Mouse (Mus musculus): ENCODE data around the gene Psg16. TPM values are rescaled to one million over a fixed set of nuclear protein-coding genes. Genes with fewer than 3 reads are reported as not detected.
A peak's percentile ranks its signal among the peaks of the same experiment; 100 is the strongest.

Gene Psg16
- polyA plus RNA-seq (2015; fragmentation: Nextera tagmentation; extraction: Ambion mirVana), result 0.28 and 0.50 TPM in 2 replicates

GRCm38 (mm10) chr7:17073904-17074615 lies at the start of gene Psg16:
Gene Psg16, plus strand, starts transcription at chr7:17074040.
- no peaks in the 10 kb centered on the region for H3K4me1 ChIP-seq (replicated peaks; ENCODE audit: control insufficient read depth, insufficient read depth, low read length)
- no peaks in the 10 kb centered on the region for H3K9me3 ChIP-seq (ENCODE audit: control insufficient read depth, low read length)
- H3K36me3 ChIP-seq (ENCODE audit: control insufficient read depth, insufficient read depth, low read length), result no peaks in the 10 kb centered on the region
- WGBS, result 54% methylated on average over 23 of the region's 23 CpGs
- H3K27ac ChIP-seq (ENCODE audit: low read length), result no peak within 1 kb of the TSS
- ATAC-seq (ENCODE audit: low read depth), result peak; percentile 75; the same call in 1 of the 2 replicates
- H3K4me3 ChIP-seq (ENCODE audit: low read length), result no peak within 1 kb of the TSS
- no peak within 1 kb of the TSS for H3K9ac ChIP-seq (ENCODE audit: low read length)
- H3K27me3 ChIP-seq (ENCODE audit: control insufficient read depth, insufficient read depth, low read depth, low read length), result no peaks in the 10 kb centered on the region
- no peak within 1 kb of the TSS for H3K4me2 ChIP-seq (ENCODE audit: low read depth, low read length)

- peak overlapping the region; percentile 46 for H3K9ac ChIP-seq (ENCODE audit: low read length)
- peak overlapping the region; percentile 8 for H3K4me2 ChIP-seq (ENCODE audit: low read depth, low read length)
- 68% methylated on average over 6 of the region's 6 CpGs for WGBS
Measured at GRCm38 (mm10) chr7:17024141-17024540, 49.7 kb upstream of the Psg16 start.

GRCm38 (mm10) chr7:17024814-17025504 lies 48.9 kb upstream of the Psg16 start:
- WGBS, result 57% methylated on average over 10 of the region's 10 CpGs
- peak overlapping the region; percentile 25 for H3K4me2 ChIP-seq (ENCODE audit: low read depth, low read length)
- H3K27me3 ChIP-seq (ENCODE audit: control insufficient read depth, insufficient read depth, low read depth, low read length), result no peaks in the 10 kb centered on the region
- H3K4me3 ChIP-seq (ENCODE audit: low read length), result peak overlapping the region; percentile 5; the same call in 1 of the 2 replicates
- peak overlapping the region; percentile 46 for H3K9ac ChIP-seq (ENCODE audit: low read length)
- ATAC-seq (ENCODE audit: low read depth), result no peak
- peak overlapping the region; percentile 89 for H3K27ac ChIP-seq (ENCODE audit: low read length)
- no peaks in the 10 kb centered on the region for H3K9me3 ChIP-seq (ENCODE audit: control insufficient read depth, low read length)
- H3K4me1 ChIP-seq (replicated peaks; ENCODE audit: control insufficient read depth, insufficient read depth, low read length), result peaks cover 42% of the 10 kb centered on the region
- peaks cover 21% of the 10 kb centered on the region for H3K36me3 ChIP-seq (ENCODE audit: control insufficient read depth, insufficient read depth, low read length)

More at GRCm38 (mm10) chr7:17024141-17024540, 49.7 kb upstream of the Psg16 start:
- Histone ChIP-seq H3K9me3 (ENCODE audit: control insufficient read depth, low read length) (no peaks in the 10 kb centered on the region), H3K27me3 (ENCODE audit: control insufficient read depth, insufficient read depth, low read depth, low read length) (no peaks in the 10 kb centered on the region), H3K4me1 (replicated peaks; ENCODE audit: control insufficient read depth, insufficient read depth, low read length) (peaks cover 42% of the 10 kb centered on the region), H3K27ac (ENCODE audit: low read length) (peak overlapping the region; percentile 89), H3K36me3 (ENCODE audit: control insufficient read depth, insufficient read depth, low read length) (peaks cover 25% of the 10 kb centered on the region), H3K4me3 (ENCODE audit: low read length) (no peak overlapping the region; the same call in 1 of the 2 replicates)
- ATAC-seq (ENCODE audit: low read depth), result peak; percentile 24; the same call in 1 of the 2 replicates

GRCm38 (mm10) chr7:17025505-17025894 lies 48.3 kb upstream of the Psg16 start:
- H3K9me3 ChIP-seq (ENCODE audit: control insufficient read depth, low read length), result no peaks in the 10 kb centered on the region
- no peaks in the 10 kb centered on the region for H3K27me3 ChIP-seq (ENCODE audit: control insufficient read depth, insufficient read depth, low read depth, low read length)
- peaks cover 42% of the 10 kb centered on the region for H3K4me1 ChIP-seq (replicated peaks; ENCODE audit: control insufficient read depth, insufficient read depth, low read length)
- H3K9ac ChIP-seq (ENCODE audit: low read length), result peak overlapping the region; percentile 46
- peak overlapping the region; percentile 89 for H3K27ac ChIP-seq (ENCODE audit: low read length)
- H3K4me2 ChIP-seq (ENCODE audit: low read depth, low read length), result peak overlapping the region; percentile 25
- 54% methylated on average over 4 of the region's 4 CpGs for WGBS
- H3K36me3 ChIP-seq (ENCODE audit: control insufficient read depth, insufficient read depth, low read length), result peaks cover 19% of the 10 kb centered on the region
- ATAC-seq (ENCODE audit: low read depth), result no peak
- H3K4me3 ChIP-seq (ENCODE audit: low read length), result no peak overlapping the region

GRCm38 (mm10) chr7:17025896-17026622 lies 47.8 kb upstream of the Psg16 start:
- peak overlapping the region; percentile 85 for H3K4me3 ChIP-seq (ENCODE audit: low read length)
- peaks cover 42% of the 10 kb centered on the region for H3K4me1 ChIP-seq (replicated peaks; ENCODE audit: control insufficient read depth, insufficient read depth, low read length)
- peak overlapping the region; percentile 75 for H3K4me2 ChIP-seq (ENCODE audit: low read depth, low read length)
- H3K9me3 ChIP-seq (ENCODE audit: control insufficient read depth, low read length), result no peaks in the 10 kb centered on the region
- peak overlapping the region; percentile 89 for H3K27ac ChIP-seq (ENCODE audit: low read length)
- no peaks in the 10 kb centered on the region for H3K27me3 ChIP-seq (ENCODE audit: control insufficient read depth, insufficient read depth, low read depth, low read length)
- H3K9ac ChIP-seq (ENCODE audit: low read length), result peak overlapping the region; percentile 91
- H3K36me3 ChIP-seq (ENCODE audit: control insufficient read depth, insufficient read depth, low read length), result peaks cover 16% of the 10 kb centered on the region
- WGBS, result 63% methylated on average over 9 of the region's 9 CpGs
- no peak for ATAC-seq (ENCODE audit: low read depth)

GRCm38 (mm10) chr7:17026710-17027587 lies 46.9 kb upstream of the Psg16 start:
- Histone ChIP-seq H3K4me1 (replicated peaks; ENCODE audit: control insufficient read depth, insufficient read depth, low read length) (peaks cover 42% of the 10 kb centered on the region), H3K4me2 (ENCODE audit: low read depth, low read length) (peak overlapping the region; percentile 75), H3K27ac (ENCODE audit: low read length) (peak overlapping the region; percentile 92), H3K36me3 (ENCODE audit: control insufficient read depth, insufficient read depth, low read length) (peaks cover 17% of the 10 kb centered on the region), H3K9me3 (ENCODE audit: control insufficient read depth, low read length) (no peaks in the 10 kb centered on the region), H3K27me3 (ENCODE audit: control insufficient read depth, insufficient read depth, low read depth, low read length) (no peaks in the 10 kb centered on the region), H3K9ac (ENCODE audit: low read length) (peak overlapping the region; percentile 91), H3K4me3 (ENCODE audit: low read length) (peak overlapping the region; percentile 85)
- 4% methylated on average over 24 of the region's 24 CpGs for WGBS
- peak; percentile 39 for ATAC-seq (ENCODE audit: low read depth)

- under 1% methylated on average over 54 of the region's 58 CpGs for WGBS
- peak; percentile 84 for ATAC-seq (ENCODE audit: low read depth)
- Histone ChIP-seq H3K4me1 (replicated peaks; ENCODE audit: control insufficient read depth, insufficient read depth, low read length) (peaks cover 42% of the 10 kb centered on the region), H3K36me3 (ENCODE audit: control insufficient read depth, insufficient read depth, low read length) (peaks cover 11% of the 10 kb centered on the region), H3K4me3 (ENCODE audit: low read length) (peak within 1 kb of the TSS; percentile 85), H3K9ac (ENCODE audit: low read length) (peak within 1 kb of the TSS; percentile 91), H3K9me3 (ENCODE audit: control insufficient read depth, low read length) (no peaks in the 10 kb centered on the region), H3K27ac (ENCODE audit: low read length) (peak within 1 kb of the TSS; percentile 92), H3K4me2 (ENCODE audit: low read depth, low read length) (peak within 1 kb of the TSS; percentile 75), H3K27me3 (ENCODE audit: control insufficient read depth, insufficient read depth, low read depth, low read length) (no peaks in the 10 kb centered on the region)
Measured at GRCm38 (mm10) chr7:17027588-17028343, 46.1 kb upstream of the Psg16 start, which contains the start of gene Ppp5c. Gene Ppp5c, minus strand, starts transcription at chr7:17027924.

GRCm38 (mm10) chr7:17028923-17029322 lies 44.9 kb upstream of the Psg16 start:
- Histone ChIP-seq H3K27me3 (ENCODE audit: control insufficient read depth, insufficient read depth, low read depth, low read length) (no peaks in the 10 kb centered on the region), H3K9me3 (ENCODE audit: control insufficient read depth, low read length) (no peaks in the 10 kb centered on the region), H3K36me3 (ENCODE audit: control insufficient read depth, insufficient read depth, low read length) (peaks cover 22% of the 10 kb centered on the region), H3K4me2 (ENCODE audit: low read depth, low read length) (no peak overlapping the region), H3K27ac (ENCODE audit: low read length) (no peak overlapping the region), H3K4me3 (ENCODE audit: low read length) (no peak overlapping the region), H3K4me1 (replicated peaks; ENCODE audit: control insufficient read depth, insufficient read depth, low read length) (peaks cover 33% of the 10 kb centered on the region), H3K9ac (ENCODE audit: low read length) (no peak overlapping the region)
- ATAC-seq (ENCODE audit: low read depth), result no peak
- 69% methylated on average over 7 of the region's 7 CpGs for WGBS
